Mouse (Mus musculus): ENCODE data around the gene Ddx41. TPM values are rescaled to one million over a fixed set of nuclear protein-coding genes. Genes with fewer than 3 reads are reported as not detected.
"Not testable (repeated sequence)": the region's sequence is repeated elsewhere in the genome, so short reads cannot be mapped to it uniquely, and the experiment has no call there.

Gene Ddx41
- 52.0 and 58.5 TPM in 2 replicates for polyA plus RNA-seq (2012; rRNA removed)

GRCm38 (mm10) chr13:55536194-55537175 is at the start of gene Ddx41:
TSS of gene Ddx41 (minus strand) at chr13:55536658.
- no peaks in the 10 kb centered on the region for H3K27me3 ChIP-seq (ENCODE audit: control insufficient read depth, insufficient read depth, low read length)
- peak; percentile 55 for TF ChIP-seq POLR2A (IDR thresholded peaks at IDR 0.05; ENCODE audit: control insufficient read depth, low read depth, low read length)
- TF ChIP-seq CTCF (IDR thresholded peaks at IDR 0.05; ENCODE audit: control insufficient read depth, insufficient read depth, insufficient replicate concordance, low read depth, low read length): peak; percentile 69
- peaks cover 9% of the 10 kb centered on the region for H3K4me1 ChIP-seq (ENCODE audit: control insufficient read depth, insufficient read depth, low read length)
- H3K27ac ChIP-seq (ENCODE audit: control insufficient read depth, insufficient read depth, low read depth, low read length): peak within 1 kb of the TSS; percentile 80
- peaks cover 3% of the 10 kb centered on the region for H3K36me3 ChIP-seq (ENCODE audit: control insufficient read depth, insufficient read depth, low read length)
- peak within 1 kb of the TSS; percentile 92 for H3K4me3 ChIP-seq (ENCODE audit: control insufficient read depth, low read depth, low read length)

- TF ChIP-seq POLR2A (IDR thresholded peaks at IDR 0.05; ENCODE audit: control insufficient read depth, low read depth, low read length) (no peak), CTCF (IDR thresholded peaks at IDR 0.05; ENCODE audit: control insufficient read depth, insufficient read depth, insufficient replicate concordance, low read depth, low read length) (no peak)
- Histone ChIP-seq H3K27me3 (ENCODE audit: control insufficient read depth, insufficient read depth, low read length) (no peaks in the 10 kb centered on the region), H3K36me3 (ENCODE audit: control insufficient read depth, insufficient read depth, low read length) (no peaks in the 10 kb centered on the region), H3K4me1 (ENCODE audit: control insufficient read depth, insufficient read depth, low read length) (no peaks in the 10 kb centered on the region), H3K4me3 (ENCODE audit: control insufficient read depth, low read depth, low read length) (no peak overlapping the region), H3K27ac (ENCODE audit: control insufficient read depth, insufficient read depth, low read depth, low read length) (no peak overlapping the region)
These were observed 41.6 kb upstream of the Ddx41 start for GRCm38 (mm10) chr13:55578086-55578485.

GRCm38 (mm10) chr13:55576872-55577271 is 40.4 kb upstream of the Ddx41 start:
- not testable (repeated sequence) for H3K27ac ChIP-seq (ENCODE audit: control insufficient read depth, insufficient read depth, low read depth, low read length); H3K36me3 ChIP-seq (ENCODE audit: control insufficient read depth, insufficient read depth, low read length); H3K4me1 ChIP-seq (ENCODE audit: control insufficient read depth, insufficient read depth, low read length); H3K4me3 ChIP-seq (ENCODE audit: control insufficient read depth, low read depth, low read length); H3K27me3 ChIP-seq (ENCODE audit: control insufficient read depth, insufficient read depth, low read length)

GRCm38 (mm10) chr13:55575932-55576331 is 39.5 kb upstream of the Ddx41 start:
- TF ChIP-seq CTCF (IDR thresholded peaks at IDR 0.05; ENCODE audit: control insufficient read depth, insufficient read depth, insufficient replicate concordance, low read depth, low read length) (no peak), POLR2A (IDR thresholded peaks at IDR 0.05; ENCODE audit: control insufficient read depth, low read depth, low read length) (no peak)
- Histone ChIP-seq H3K27ac (ENCODE audit: control insufficient read depth, insufficient read depth, low read depth, low read length) (no peak overlapping the region), H3K4me3 (ENCODE audit: control insufficient read depth, low read depth, low read length) (no peak overlapping the region), H3K4me1 (ENCODE audit: control insufficient read depth, insufficient read depth, low read length) (peaks cover 3% of the 10 kb centered on the region), H3K36me3 (ENCODE audit: control insufficient read depth, insufficient read depth, low read length) (no peaks in the 10 kb centered on the region), H3K27me3 (ENCODE audit: control insufficient read depth, insufficient read depth, low read length) (no peaks in the 10 kb centered on the region)

GRCm38 (mm10) chr13:55574321-55574720 is 37.9 kb upstream of the Ddx41 start:
- no peaks in the 10 kb centered on the region for H3K36me3 ChIP-seq (ENCODE audit: control insufficient read depth, insufficient read depth, low read length)
- no peaks in the 10 kb centered on the region for H3K27me3 ChIP-seq (ENCODE audit: control insufficient read depth, insufficient read depth, low read length)
- TF ChIP-seq POLR2A (IDR thresholded peaks at IDR 0.05; ENCODE audit: control insufficient read depth, low read depth, low read length): no peak
- TF ChIP-seq CTCF (IDR thresholded peaks at IDR 0.05; ENCODE audit: control insufficient read depth, insufficient read depth, insufficient replicate concordance, low read depth, low read length): no peak
- no peak overlapping the region for H3K4me3 ChIP-seq (ENCODE audit: control insufficient read depth, low read depth, low read length)
- no peak overlapping the region for H3K27ac ChIP-seq (ENCODE audit: control insufficient read depth, insufficient read depth, low read depth, low read length)
- H3K4me1 ChIP-seq (ENCODE audit: control insufficient read depth, insufficient read depth, low read length): peaks cover 8% of the 10 kb centered on the region

- H3K4me3 ChIP-seq (ENCODE audit: control insufficient read depth, low read depth, low read length): no peak within 1 kb of the TSS
- H3K4me1 ChIP-seq (ENCODE audit: control insufficient read depth, insufficient read depth, low read length): peaks cover 8% of the 10 kb centered on the region
- no peak within 1 kb of the TSS for H3K27ac ChIP-seq (ENCODE audit: control insufficient read depth, insufficient read depth, low read depth, low read length)
- no peaks in the 10 kb centered on the region for H3K27me3 ChIP-seq (ENCODE audit: control insufficient read depth, insufficient read depth, low read length)
- H3K36me3 ChIP-seq (ENCODE audit: control insufficient read depth, insufficient read depth, low read length): no peaks in the 10 kb centered on the region
- TF ChIP-seq POLR2A (IDR thresholded peaks at IDR 0.05; ENCODE audit: control insufficient read depth, low read depth, low read length): no peak
- no peak for TF ChIP-seq CTCF (IDR thresholded peaks at IDR 0.05; ENCODE audit: control insufficient read depth, insufficient read depth, insufficient replicate concordance, low read depth, low read length)
These were observed 37.0 kb upstream of the Ddx41 start, which contains the start of gene Tmed9 for GRCm38 (mm10) chr13:55573432-55573831. TSS of gene Tmed9 (plus strand) at chr13:55573732.

- Histone ChIP-seq H3K4me1 (ENCODE audit: control insufficient read depth, insufficient read depth, low read length) (peaks cover 8% of the 10 kb centered on the region), H3K27me3 (ENCODE audit: control insufficient read depth, insufficient read depth, low read length) (no peaks in the 10 kb centered on the region), H3K4me3 (ENCODE audit: control insufficient read depth, low read depth, low read length) (no peak overlapping the region), H3K27ac (ENCODE audit: control insufficient read depth, insufficient read depth, low read depth, low read length) (no peak overlapping the region), H3K36me3 (ENCODE audit: control insufficient read depth, insufficient read depth, low read length) (no peaks in the 10 kb centered on the region)
- TF ChIP-seq POLR2A (IDR thresholded peaks at IDR 0.05; ENCODE audit: control insufficient read depth, low read depth, low read length) (no peak), CTCF (IDR thresholded peaks at IDR 0.05; ENCODE audit: control insufficient read depth, insufficient read depth, insufficient replicate concordance, low read depth, low read length) (no peak)
These were observed 35.5 kb upstream of the Ddx41 start for GRCm38 (mm10) chr13:55571977-55572376.

All from testis, adult 2 months (tissue).